Mouse (Mus musculus): ENCODE measurements at regions not wholly inside any gene's neighbourhood (a gene's known extent, or its start where the extent isn't known, plus 50 kb on each side); places are given as distances from the start of the nearest gene placed in this dataset.
"Not testable (repeated sequence)": the region's sequence is repeated elsewhere in the genome, so short reads cannot be mapped to it uniquely, and the experiment has no call there.

DNA sequence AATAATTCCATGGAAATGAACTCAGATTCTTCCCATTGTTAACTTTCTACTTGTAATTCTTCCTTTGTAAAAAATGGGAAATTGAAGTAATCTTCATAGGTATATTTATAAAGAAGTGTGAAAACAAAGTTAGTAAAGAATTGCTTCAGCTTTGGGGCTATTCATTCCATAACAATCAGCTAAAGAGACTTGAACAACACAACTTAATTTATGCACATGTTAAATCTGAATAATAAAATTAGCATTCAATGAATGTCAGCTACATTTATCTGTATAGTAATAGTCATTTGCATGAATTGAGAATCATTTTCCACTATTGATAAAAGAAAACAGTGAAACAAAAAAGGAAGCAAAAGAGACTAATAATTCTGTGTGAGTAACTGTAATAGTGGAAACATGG, 193.3 kb upstream of the Arrdc3 start:
- Histone ChIP-seq H3K9me3 (ENCODE audit: control insufficient read depth, low read length) (no peaks in the 10 kb centered on the region), H3K27ac (ENCODE audit: low read depth, low read length) (no peak overlapping the region)

DNA sequence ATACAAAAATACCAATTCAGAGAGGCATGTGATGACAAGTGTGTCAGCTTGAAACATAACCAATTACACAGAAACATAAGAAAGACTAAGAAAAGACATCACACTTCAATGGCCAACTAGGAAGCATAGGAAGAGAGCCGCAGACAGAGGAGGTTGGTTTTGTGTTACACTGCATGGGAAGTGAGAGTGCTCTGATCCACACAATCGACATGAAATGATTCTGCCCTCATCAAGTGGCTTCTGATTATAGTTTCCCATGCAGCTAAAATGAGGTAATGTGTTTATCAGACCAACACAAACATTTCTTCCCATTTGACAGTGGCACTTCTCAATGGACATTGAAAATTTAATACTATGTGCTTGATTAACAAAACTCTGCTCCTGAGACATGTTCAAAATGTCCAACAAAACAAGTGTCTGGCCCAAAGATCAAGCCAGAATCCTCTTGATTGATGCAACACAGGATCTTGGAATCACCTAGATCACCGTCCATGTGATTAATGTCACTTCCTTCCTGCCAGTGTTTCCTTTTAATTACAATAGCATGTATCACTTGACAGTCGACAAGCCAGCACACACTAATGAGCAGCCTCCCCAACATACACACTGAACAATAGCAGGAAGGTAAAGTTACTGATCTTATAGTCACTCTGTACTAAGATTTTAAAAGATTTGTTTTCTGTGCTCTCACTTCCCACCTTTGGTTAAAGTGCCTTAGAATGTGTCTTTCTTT, 192.4 kb upstream of the Arrdc3 start:
- H3K27ac ChIP-seq (ENCODE audit: low read depth, low read length), result no peak overlapping the region
- no peak overlapping the region for H3K4me2 ChIP-seq (ENCODE audit: low read length)
- no peak overlapping the region for H3K9ac ChIP-seq (ENCODE audit: low read depth, low read length)
- no peak overlapping the region for H3K4me3 ChIP-seq (ENCODE audit: low read length)
- no peaks in the 10 kb centered on the region for H3K27me3 ChIP-seq (replicated peaks; ENCODE audit: control insufficient read depth, insufficient read depth, low read length)
- WGBS, result 70% methylated on average over 4 of the region's 4 CpGs
- H3K36me3 ChIP-seq (ENCODE audit: control insufficient read depth, insufficient read depth, low read length), result no peaks in the 10 kb centered on the region
- no peaks in the 10 kb centered on the region for H3K4me1 ChIP-seq (ENCODE audit: control insufficient read depth, insufficient read depth, low read depth, low read length)
- no peaks in the 10 kb centered on the region for H3K9me3 ChIP-seq (ENCODE audit: control insufficient read depth, low read length)
- no peak for ATAC-seq

More for the DNA sequence above, 193.3 kb upstream of the Arrdc3 start:
- ATAC-seq, result no peak
- H3K4me1 ChIP-seq (ENCODE audit: control insufficient read depth, insufficient read depth, low read depth, low read length), result no peaks in the 10 kb centered on the region
- no peak overlapping the region for H3K9ac ChIP-seq (ENCODE audit: low read depth, low read length)
- no peaks in the 10 kb centered on the region for H3K27me3 ChIP-seq (replicated peaks; ENCODE audit: control insufficient read depth, insufficient read depth, low read length)
- no peak overlapping the region for H3K4me2 ChIP-seq (ENCODE audit: low read length)
- H3K36me3 ChIP-seq (ENCODE audit: control insufficient read depth, insufficient read depth, low read length), result no peaks in the 10 kb centered on the region
- H3K4me3 ChIP-seq (ENCODE audit: low read length), result no peak overlapping the region

DNA sequence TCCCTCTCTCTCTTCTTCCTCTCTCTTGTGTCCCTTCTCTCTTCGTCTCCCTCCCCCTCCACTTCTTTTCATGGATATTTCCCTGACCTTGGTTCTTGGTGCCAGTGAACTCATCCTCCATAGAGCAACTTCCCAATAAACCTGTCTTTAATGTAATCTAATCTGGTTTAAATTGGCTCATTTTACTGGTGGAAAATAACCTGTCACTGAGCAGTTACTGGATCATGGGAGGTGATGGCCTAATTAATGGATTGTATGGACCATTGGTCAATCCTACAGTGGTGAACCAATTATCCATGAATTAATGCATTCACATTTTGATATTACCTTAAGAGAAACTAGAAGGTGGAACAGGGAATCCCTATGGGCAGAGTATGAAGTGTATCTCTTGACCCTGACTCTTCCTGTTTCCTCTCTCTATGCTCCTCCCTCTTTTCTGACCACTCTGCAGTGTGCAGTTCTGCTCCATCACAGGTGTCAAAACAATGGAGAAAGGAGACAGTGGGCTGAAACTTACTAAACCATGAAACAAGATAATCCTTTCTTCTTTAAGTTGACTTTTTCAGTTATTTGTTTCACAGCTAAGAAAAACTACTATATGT, 187.5 kb upstream of the Arrdc3 start:
- Histone ChIP-seq H3K27me3 (replicated peaks; ENCODE audit: control insufficient read depth, insufficient read depth, low read length) (no peaks in the 10 kb centered on the region), H3K9ac (ENCODE audit: low read depth, low read length) (no peak overlapping the region), H3K36me3 (ENCODE audit: control insufficient read depth, insufficient read depth, low read length) (no peaks in the 10 kb centered on the region), H3K4me3 (ENCODE audit: low read length) (no peak overlapping the region), H3K9me3 (ENCODE audit: control insufficient read depth, low read length) (no peaks in the 10 kb centered on the region), H3K27ac (ENCODE audit: low read depth, low read length) (no peak overlapping the region), H3K4me2 (ENCODE audit: low read length) (no peak overlapping the region), H3K4me1 (ENCODE audit: control insufficient read depth, insufficient read depth, low read depth, low read length) (no peaks in the 10 kb centered on the region)
- no peak for ATAC-seq
- WGBS, result 63% methylated on average over 1 of the region's 1 CpGs

DNA sequence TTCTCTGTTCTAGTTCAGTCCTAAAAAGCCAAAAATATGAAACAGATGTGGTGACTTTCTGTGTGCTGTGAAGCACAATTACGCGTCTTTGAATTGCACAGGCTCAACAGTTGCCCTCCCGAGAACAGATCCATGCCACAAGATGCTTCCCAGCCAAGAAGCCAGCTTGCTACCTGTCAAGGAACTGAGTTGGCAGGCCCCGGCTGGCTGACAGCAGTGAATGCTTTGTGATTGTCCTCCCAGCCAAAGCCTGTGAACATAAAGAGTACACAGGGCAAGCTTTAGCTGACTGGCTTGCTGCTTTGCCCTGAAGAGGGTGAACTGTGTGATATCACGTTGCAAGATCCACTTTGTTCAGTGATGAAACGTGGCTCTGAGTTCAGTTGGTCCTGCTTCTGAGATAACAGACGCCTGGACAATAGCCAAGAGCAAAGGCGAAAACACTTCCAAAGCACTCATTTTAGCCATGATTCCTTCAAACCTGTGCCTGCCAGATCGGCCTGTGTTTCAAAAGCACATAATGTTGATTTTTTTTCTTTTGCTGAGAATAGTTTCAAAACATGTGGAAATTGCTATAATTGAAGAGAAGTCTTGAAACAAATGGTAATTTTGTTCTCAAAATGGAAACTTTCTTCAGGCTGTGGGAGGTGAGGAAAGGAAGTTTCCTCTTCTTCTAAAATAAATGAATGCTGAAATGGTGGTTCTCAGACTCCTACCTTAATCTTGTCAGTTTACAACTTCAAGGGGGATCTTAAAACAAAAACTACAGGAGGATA, 173.5 kb upstream of the Arrdc3 start:
- ATAC-seq, result peak; percentile 79
- no peak overlapping the region for H3K4me3 ChIP-seq (ENCODE audit: low read length)
- H3K4me2 ChIP-seq (ENCODE audit: low read length), result no peak overlapping the region
- no peaks in the 10 kb centered on the region for H3K27me3 ChIP-seq (replicated peaks; ENCODE audit: control insufficient read depth, insufficient read depth, low read length)
- H3K27ac ChIP-seq (ENCODE audit: low read depth, low read length), result no peak overlapping the region
- no peaks in the 10 kb centered on the region for H3K4me1 ChIP-seq (ENCODE audit: control insufficient read depth, insufficient read depth, low read depth, low read length)
- WGBS, result 44% methylated on average over 9 of the region's 9 CpGs
- H3K36me3 ChIP-seq (ENCODE audit: control insufficient read depth, insufficient read depth, low read length), result no peaks in the 10 kb centered on the region
- no peaks in the 10 kb centered on the region for H3K9me3 ChIP-seq (ENCODE audit: control insufficient read depth, low read length)
- no peak overlapping the region for H3K9ac ChIP-seq (ENCODE audit: low read depth, low read length)

DNA sequence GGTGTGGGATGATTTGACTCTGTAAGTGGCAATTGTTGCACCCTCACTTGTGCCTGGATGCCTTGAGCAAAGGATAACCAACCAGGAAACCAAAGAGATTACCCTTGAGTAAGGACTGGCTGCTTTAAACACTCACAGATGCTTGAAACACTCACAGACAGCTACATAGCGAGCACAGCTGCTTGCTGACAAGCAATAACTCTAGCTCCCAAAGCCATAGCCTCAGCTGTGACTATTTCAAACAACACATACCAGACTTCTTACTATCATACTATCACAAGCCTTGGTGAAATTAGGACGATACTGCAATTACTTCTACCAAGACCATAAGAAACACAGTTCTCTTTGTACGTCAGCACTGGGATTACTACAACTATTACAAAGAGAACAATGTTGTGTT, 163.9 kb upstream of the Arrdc3 start:
- no peak overlapping the region for H3K4me3 ChIP-seq (ENCODE audit: low read length)
- no peaks in the 10 kb centered on the region for H3K27me3 ChIP-seq (replicated peaks; ENCODE audit: control insufficient read depth, insufficient read depth, low read length)
- no peak overlapping the region for H3K27ac ChIP-seq (ENCODE audit: low read depth, low read length)
- no peak overlapping the region for H3K4me2 ChIP-seq (ENCODE audit: low read length)
- H3K4me1 ChIP-seq (ENCODE audit: control insufficient read depth, insufficient read depth, low read depth, low read length), result no peaks in the 10 kb centered on the region
- no peaks in the 10 kb centered on the region for H3K36me3 ChIP-seq (ENCODE audit: control insufficient read depth, insufficient read depth, low read length)
- no peak overlapping the region for H3K9ac ChIP-seq (ENCODE audit: low read depth, low read length)
- ATAC-seq, result no peak
- no peaks in the 10 kb centered on the region for H3K9me3 ChIP-seq (ENCODE audit: control insufficient read depth, low read length)
- WGBS, result 81% methylated on average over 3 of the region's 3 CpGs

DNA sequence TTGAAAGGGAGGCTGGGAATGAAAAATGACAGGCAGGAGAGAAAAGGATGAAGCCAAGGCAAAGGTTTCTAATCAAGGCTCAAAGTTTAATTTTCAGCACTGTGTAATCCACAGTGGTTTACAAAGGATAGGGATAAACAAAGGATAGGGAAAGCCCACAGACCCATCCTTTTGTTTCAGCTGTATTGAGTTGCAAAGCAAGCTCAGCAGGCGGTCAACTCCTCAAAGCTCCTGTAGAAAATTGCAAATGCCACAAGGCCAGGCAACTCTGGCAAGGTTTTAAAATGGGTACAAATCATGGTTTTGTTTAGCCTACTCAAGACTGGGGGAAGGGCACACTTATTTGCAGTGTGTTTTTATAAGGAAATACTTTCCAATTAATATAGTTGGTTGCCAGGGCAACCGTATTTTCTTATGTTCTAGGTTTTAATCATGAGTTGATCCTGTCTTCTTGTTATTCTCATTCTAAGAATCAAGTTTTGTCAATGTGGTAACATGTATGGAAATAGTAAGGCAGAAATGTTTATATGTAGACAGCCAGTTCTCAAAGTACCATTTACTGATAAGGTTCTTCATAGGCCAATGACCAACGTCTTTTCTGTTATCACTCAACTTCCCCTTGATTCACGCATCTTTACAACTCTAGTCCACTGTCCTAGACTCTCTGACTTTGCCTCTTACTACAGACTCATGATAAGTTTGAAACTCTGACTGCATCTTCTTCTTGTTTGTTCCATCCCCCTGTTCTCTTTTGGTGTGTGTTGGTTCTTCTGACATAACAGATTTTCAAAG, 159.8 kb upstream of the Arrdc3 start:
- no peak for ATAC-seq
- WGBS, result 32% methylated on average over 4 of the region's 4 CpGs
- H3K27ac ChIP-seq (ENCODE audit: low read depth, low read length), result no peak overlapping the region
- no peaks in the 10 kb centered on the region for H3K27me3 ChIP-seq (replicated peaks; ENCODE audit: control insufficient read depth, insufficient read depth, low read length)
- H3K4me2 ChIP-seq (ENCODE audit: low read length), result no peak overlapping the region
- H3K9ac ChIP-seq (ENCODE audit: low read depth, low read length), result no peak overlapping the region
- no peaks in the 10 kb centered on the region for H3K4me1 ChIP-seq (ENCODE audit: control insufficient read depth, insufficient read depth, low read depth, low read length)
- H3K4me3 ChIP-seq (ENCODE audit: low read length), result no peak overlapping the region
- H3K9me3 ChIP-seq (ENCODE audit: control insufficient read depth, low read length), result no peaks in the 10 kb centered on the region
- H3K36me3 ChIP-seq (ENCODE audit: control insufficient read depth, insufficient read depth, low read length), result no peaks in the 10 kb centered on the region

DNA sequence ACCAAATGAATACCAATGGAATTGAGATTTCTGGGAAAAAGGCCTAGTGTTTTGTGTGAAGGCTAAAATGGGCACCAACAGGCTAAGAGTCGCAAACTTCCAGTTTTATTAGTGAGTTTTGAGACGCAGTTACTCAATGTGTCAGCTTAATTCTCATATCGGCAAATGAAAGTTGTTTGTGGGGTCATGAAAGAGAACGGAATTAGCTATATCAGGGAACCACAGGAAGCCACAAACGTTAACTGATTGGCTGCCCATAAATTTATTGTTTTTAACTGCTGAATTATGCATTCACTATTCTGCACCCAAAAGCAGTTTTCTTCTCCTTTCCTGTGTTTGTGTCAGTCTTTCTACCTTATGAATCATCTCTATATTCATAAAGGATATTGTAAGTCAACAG, 154.0 kb upstream of the Arrdc3 start:
- WGBS, result 94% methylated on average over 5 of the region's 5 CpGs

DNA sequence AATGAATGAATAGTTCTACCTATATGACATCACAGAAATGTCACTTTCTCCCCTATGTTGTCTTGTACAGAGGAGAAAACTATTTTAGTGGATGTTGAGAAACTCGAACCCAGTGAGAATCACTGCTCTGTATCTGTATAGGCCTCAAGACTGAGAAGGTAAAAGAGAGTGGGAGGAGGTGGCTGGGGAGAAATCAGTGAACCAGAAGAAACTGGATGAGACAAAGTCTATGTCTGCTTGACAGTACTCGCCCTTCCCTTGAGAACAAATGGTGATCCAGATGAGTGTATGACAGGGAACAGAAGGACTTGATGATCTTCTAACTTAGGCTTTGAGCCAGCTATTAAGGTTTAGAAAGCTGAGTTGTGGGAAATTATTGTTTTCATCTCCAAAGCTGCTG, 137.2 kb upstream of the Arrdc3 start:
- H3K27me3 ChIP-seq (replicated peaks; ENCODE audit: control insufficient read depth, insufficient read depth, low read length), result no peaks in the 10 kb centered on the region
- H3K4me1 ChIP-seq (ENCODE audit: control insufficient read depth, insufficient read depth, low read depth, low read length), result no peaks in the 10 kb centered on the region
- WGBS, result 69% methylated on average over 2 of the region's 2 CpGs
- no peak overlapping the region for H3K4me3 ChIP-seq (ENCODE audit: low read length)
- no peak overlapping the region for H3K27ac ChIP-seq (ENCODE audit: low read depth, low read length)
- H3K9ac ChIP-seq (ENCODE audit: low read depth, low read length), result no peak overlapping the region
- ATAC-seq, result 0 out of 2 replicates have a peak, but pooled peaks have one; percentile 48
- no peak overlapping the region for H3K4me2 ChIP-seq (ENCODE audit: low read length)
- no peaks in the 10 kb centered on the region for H3K36me3 ChIP-seq (ENCODE audit: control insufficient read depth, insufficient read depth, low read length)
- no peaks in the 10 kb centered on the region for H3K9me3 ChIP-seq (ENCODE audit: control insufficient read depth, low read length)

More for the DNA sequence above, 154.0 kb upstream of the Arrdc3 start:
- H3K27me3 ChIP-seq (replicated peaks; ENCODE audit: control insufficient read depth, insufficient read depth, low read length), result no peaks in the 10 kb centered on the region
- no peak for ATAC-seq
- no peaks in the 10 kb centered on the region for H3K9me3 ChIP-seq (ENCODE audit: control insufficient read depth, low read length)
- no peak overlapping the region for H3K9ac ChIP-seq (ENCODE audit: low read depth, low read length)
- no peak overlapping the region for H3K4me3 ChIP-seq (ENCODE audit: low read length)
- H3K4me2 ChIP-seq (ENCODE audit: low read length), result no peak overlapping the region
- H3K27ac ChIP-seq (ENCODE audit: low read depth, low read length), result no peak overlapping the region
- H3K4me1 ChIP-seq (ENCODE audit: control insufficient read depth, insufficient read depth, low read depth, low read length), result no peaks in the 10 kb centered on the region
- no peaks in the 10 kb centered on the region for H3K36me3 ChIP-seq (ENCODE audit: control insufficient read depth, insufficient read depth, low read length)

DNA sequence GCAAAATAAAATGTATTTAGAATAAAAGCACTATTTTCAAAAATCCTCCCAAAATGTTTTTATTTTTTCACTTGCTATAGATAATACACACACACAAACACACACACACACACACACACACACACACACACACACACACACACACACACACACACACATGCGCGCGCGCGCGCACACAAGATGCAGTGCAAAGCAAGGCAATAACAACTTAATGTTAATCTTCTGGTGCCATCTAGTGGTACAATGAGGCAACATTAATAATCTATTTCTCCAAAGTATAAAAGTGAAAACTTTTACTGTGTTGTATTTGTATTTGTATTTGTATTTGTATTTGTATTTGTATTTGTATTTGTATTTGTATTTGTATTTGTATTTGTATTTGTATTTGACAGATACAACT, 136.2 kb upstream of the Arrdc3 start:
- WGBS, result 34% methylated on average over 6 of the region's 6 CpGs
- H3K9ac ChIP-seq (ENCODE audit: low read depth, low read length); H3K9me3 ChIP-seq (ENCODE audit: control insufficient read depth, low read length); H3K4me3 ChIP-seq (ENCODE audit: low read length); H3K4me2 ChIP-seq (ENCODE audit: low read length); H3K27me3 ChIP-seq (replicated peaks; ENCODE audit: control insufficient read depth, insufficient read depth, low read length); H3K27ac ChIP-seq (ENCODE audit: low read depth, low read length); H3K36me3 ChIP-seq (ENCODE audit: control insufficient read depth, insufficient read depth, low read length); H3K4me1 ChIP-seq (ENCODE audit: control insufficient read depth, insufficient read depth, low read depth, low read length): not testable (repeated sequence)
- peak; percentile 80; the same call in 1 of the 2 replicates for ATAC-seq
